Mouse (Mus musculus): ENCODE results near the gene Grk6.

DNA sequence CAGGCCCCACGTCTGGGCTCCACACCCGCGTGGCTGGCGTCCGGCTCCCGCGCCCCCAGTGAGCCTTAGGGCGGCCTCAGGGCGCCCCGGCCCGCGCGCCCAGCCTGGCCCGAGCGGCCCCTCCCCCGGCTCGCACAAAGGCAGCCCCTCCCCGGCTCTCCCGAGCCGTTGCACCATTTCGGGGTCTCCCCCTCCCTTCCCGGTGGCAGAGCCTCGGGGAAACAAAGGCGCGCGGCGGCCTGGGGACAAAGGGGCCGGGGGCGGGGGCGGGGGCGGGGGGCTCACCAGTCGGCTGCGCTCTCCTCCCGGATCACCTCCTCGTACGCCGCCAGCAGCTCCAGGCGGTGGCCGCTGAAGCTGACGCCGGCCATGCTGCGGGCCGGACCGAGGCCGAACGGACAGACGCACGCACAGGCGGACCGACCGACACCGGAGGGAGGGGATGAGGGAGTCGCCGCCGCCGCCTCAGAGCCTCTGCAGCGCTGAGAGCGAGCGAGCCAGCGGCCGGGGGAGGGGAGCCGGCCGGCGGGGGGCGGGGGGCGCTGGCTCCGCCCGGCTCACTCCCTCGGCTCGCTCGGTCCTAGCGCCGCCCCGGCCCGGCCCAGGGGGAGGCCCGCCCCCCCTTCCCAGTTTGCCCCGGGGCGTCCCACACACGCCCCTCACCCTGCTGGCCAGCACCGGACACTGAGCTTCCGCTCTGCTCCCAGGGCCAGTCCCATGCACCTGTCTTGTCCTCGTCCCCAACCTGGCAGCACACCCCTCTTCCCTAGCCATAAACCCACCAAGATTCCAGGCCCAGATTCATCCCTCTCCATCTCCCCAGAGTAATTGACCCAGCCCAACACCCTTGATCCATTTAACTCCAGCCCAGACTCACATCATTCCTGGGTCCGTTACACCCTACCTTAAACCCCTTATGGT is 43.0 kb downstream of the Grk6 start, which contains the start of gene Dbn1:
- TF ChIP-seq POLR2A (IDR thresholded peaks at IDR 0.05; ENCODE audit: control insufficient read depth, low read depth, low read length), result no peak
- TF ChIP-seq CTCF (IDR thresholded peaks at IDR 0.05; ENCODE audit: control insufficient read depth, insufficient read depth, insufficient replicate concordance, low read depth, low read length), result no peak

Measured in testis, adult 2 months (tissue).